Mouse (Mus musculus) hindbrain, postnatal 0 days (tissue): ENCODE measurements around the gene Rab20. TPM values are rescaled to one million over a fixed set of nuclear protein-coding genes. Genes with fewer than 3 reads are reported as not detected.

Source experiments
- ATAC-seq: fragments of 200-750 bp; cut with Nextera tagmentation; 2 replicates; pipeline ENCODE4 v1.8.0; 2017; ENCODE audit warnings: mild to moderate bottlenecking, moderate TSS enrichment, moderate library complexity
- DNase-seq: peaks from one replicate; pipeline ENCODE4 v3.0.0-alpha.2; 2015; ENCODE audit warnings: low spot score
- H3K27ac ChIP-seq: fragments of 300-500 bp; sonication (generic); 2 replicates; pipeline ENCODE4 v1.5.1; 2014; ENCODE audit warnings: mild to moderate bottlenecking
- H3K27me3 ChIP-seq: fragments of 300-500 bp; sonication (generic); 2 replicates; pipeline ENCODE4 v1.6.1; 2014; ENCODE audit warnings: low read length, mixed read lengths; ENCODE audit not compliant: insufficient read depth
- H3K36me3 ChIP-seq: fragments of 300-500 bp; sonication (generic); 2 replicates; pipeline ENCODE4 v1.6.1; 2014; ENCODE audit warnings: low read length, mixed read lengths; ENCODE audit not compliant: insufficient read depth
- H3K4me1 ChIP-seq: fragments of 300-500 bp; sonication (generic); 2 replicates; pipeline ENCODE4 v1.6.1; 2014; ENCODE audit warnings: antibody characterized with exemption, low read length, mixed read lengths; ENCODE audit not compliant: insufficient read depth
- H3K4me2 ChIP-seq: fragments of 300-500 bp; sonication (generic); 2 replicates; pipeline ENCODE4 v1.6.1; 2014; ENCODE audit warnings: low read depth, mild to moderate bottlenecking, low read length, moderate library complexity, mixed read lengths
- H3K4me3 ChIP-seq: fragments of 300-500 bp; sonication (generic); 2 replicates; pipeline ENCODE4 v1.5.1; 2014; ENCODE audit warnings: low read length
- H3K9ac ChIP-seq: fragments of 300-500 bp; sonication (generic); replicated peaks from 2 replicates; pipeline ENCODE4 v1.6.1; 2014; ENCODE audit warnings: mild to moderate bottlenecking, low read length, moderate library complexity, mixed read lengths
- H3K9me3 ChIP-seq: fragments of 300-500 bp; sonication (generic); 2 replicates; pipeline ENCODE4 v1.6.1; 2016; ENCODE audit warnings: low read length, mixed read lengths
- CTCF ChIP-seq: IDR thresholded peaks from 2 replicates; pipeline ENCODE4 v1.5.1; 2016; ENCODE audit warnings: antibody characterized with exemption, control low read depth, low read depth
- WGBS: fragments of 180-500 bp; shearing (Covaris S2); extraction: QIAGEN DNeasy Blood & Tissue Kit; methylation state at CpG from one replicate; pipeline ENCODE4 v1.1.7; 2014; 5-methylcytosine and 5-hydroxymethylcytosine counted together
- polyA plus RNA-seq: library from polyadenylated mRNA; unstranded; fragments of >200 nt; fragmentation: Nextera tagmentation; extraction: Ambion mirVana; gene quantifications from 2 replicates; pipeline ENCODE4 v1.2.1, GENCODE M21; 2015
- total RNA-seq: library from RNA; depleted of rRNA; stranded (reverse); fragments of >200 nt; gene quantifications from 2 replicates; pipeline ENCODE4 v1.2.3, GENCODE M21; 2014

Gene Rab20
- total and polyA plus RNA-seq, 2 experiments from 2014 or later = 2.2 to 4.7 TPM

- no peaks in the 10 kb centered on the region for H3K4me1 ChIP-seq
- no peak for DNase-seq
- no peaks in the 10 kb centered on the region for H3K9me3 ChIP-seq
- H3K27ac ChIP-seq = no peak overlapping the region
- no peak overlapping the region for H3K4me2 ChIP-seq
- WGBS = 88% methylated on average over 3 of the region's 3 CpGs
- H3K27me3 ChIP-seq = no peaks in the 10 kb centered on the region
- H3K36me3 ChIP-seq = no peaks in the 10 kb centered on the region
- TF ChIP-seq CTCF = no peak
- ATAC-seq = no peak
- no peak overlapping the region for H3K9ac ChIP-seq
- H3K4me3 ChIP-seq = no peak overlapping the region
Measured at GRCm38 (mm10) chr8:11464707-11464964, 13.9 kb downstream of the Rab20 start.

- H3K9ac ChIP-seq = no peak overlapping the region
- no peak overlapping the region for H3K4me2 ChIP-seq
- DNase-seq (no peak), ATAC-seq (no peak)
- no peak for TF ChIP-seq CTCF
- no peak overlapping the region for H3K27ac ChIP-seq
- 88% methylated on average over 12 of the region's 12 CpGs for WGBS
- no peak overlapping the region for H3K4me3 ChIP-seq
- no peaks in the 10 kb centered on the region for H3K4me1 ChIP-seq
- no peaks in the 10 kb centered on the region for H3K27me3 ChIP-seq
- H3K36me3 ChIP-seq = no peaks in the 10 kb centered on the region
- H3K9me3 ChIP-seq = no peaks in the 10 kb centered on the region
Measured at GRCm38 (mm10) chr8:11463889-11464706, 14.4 kb downstream of the Rab20 start.

DNA sequence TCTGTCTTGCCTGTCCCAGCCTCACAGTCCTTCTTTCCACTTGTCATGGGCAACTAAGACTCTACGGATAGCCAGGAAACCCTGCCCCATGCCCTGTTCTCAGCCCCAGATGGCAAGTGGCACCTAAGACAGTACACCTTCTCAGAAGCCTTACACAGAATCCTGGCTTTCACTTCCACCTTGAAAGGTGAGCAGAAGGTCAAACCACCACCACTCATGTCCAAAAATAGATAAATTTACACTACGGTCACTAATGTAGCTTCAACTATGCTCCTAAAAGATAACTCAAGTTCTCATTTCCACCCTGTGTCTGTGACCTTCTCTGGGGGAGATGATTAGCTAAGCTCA, 15.0 kb downstream of the Rab20 start:
- no peaks in the 10 kb centered on the region for H3K27me3 ChIP-seq
- H3K9me3 ChIP-seq = no peaks in the 10 kb centered on the region
- no peak overlapping the region for H3K4me2 ChIP-seq
- 94% methylated on average over 2 of the region's 2 CpGs for WGBS
- ATAC-seq (no peak), DNase-seq (no peak)
- no peak for TF ChIP-seq CTCF
- H3K36me3 ChIP-seq = no peaks in the 10 kb centered on the region
- H3K27ac ChIP-seq = no peak overlapping the region
- H3K4me1 ChIP-seq = no peaks in the 10 kb centered on the region
- H3K9ac ChIP-seq = no peak overlapping the region
- H3K4me3 ChIP-seq = no peak overlapping the region

DNA sequence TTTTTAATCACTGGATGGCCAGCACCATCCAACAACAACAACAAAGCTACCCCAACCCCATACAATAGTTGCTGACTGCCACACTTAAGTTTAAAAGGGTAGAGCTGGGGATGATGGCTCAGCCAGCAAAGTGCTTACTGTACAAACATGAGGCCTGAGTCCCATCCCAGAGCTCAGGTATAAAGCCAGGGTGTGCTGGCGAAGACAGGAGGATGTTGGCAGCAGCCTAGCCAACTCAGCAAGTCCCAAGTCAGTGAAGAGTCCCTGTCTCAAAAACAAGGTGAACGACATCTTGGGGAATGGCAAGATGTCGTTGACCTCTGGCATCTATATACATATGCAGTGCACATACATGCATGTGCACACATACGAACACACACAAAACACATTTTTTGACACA, 15.9 kb downstream of the Rab20 start:
- Histone ChIP-seq H3K4me1 (no peaks in the 10 kb centered on the region), H3K27me3 (no peaks in the 10 kb centered on the region), H3K36me3 (no peaks in the 10 kb centered on the region), H3K4me3 (no peak overlapping the region), H3K9ac (no peak overlapping the region), H3K9me3 (no peaks in the 10 kb centered on the region), H3K27ac (no peak overlapping the region), H3K4me2 (no peak overlapping the region)
- DNase-seq (no peak), ATAC-seq (no peak)
- no peak for TF ChIP-seq CTCF
- WGBS = 90% methylated on average over 4 of the region's 4 CpGs

DNA sequence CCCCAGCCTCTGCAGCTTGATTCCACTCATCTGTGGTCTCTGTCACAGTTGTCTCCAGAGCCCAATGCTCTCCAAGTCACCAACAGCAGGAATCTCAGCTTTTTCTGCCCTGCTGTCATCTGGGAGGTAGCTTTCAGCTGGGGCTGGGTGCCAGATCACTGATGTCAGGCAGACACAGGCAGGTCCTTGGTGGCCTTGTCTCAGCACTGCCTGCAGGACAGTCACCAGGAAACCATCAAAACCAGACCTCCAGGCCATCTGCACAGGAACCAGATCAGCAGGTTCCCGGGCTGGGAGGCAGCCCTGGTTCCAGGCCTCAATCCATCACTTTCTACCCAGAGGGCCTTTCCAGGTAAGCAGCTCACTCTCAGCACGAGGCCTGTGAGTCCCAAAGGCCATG, 16.7 kb downstream of the Rab20 start:
- no peaks in the 10 kb centered on the region for H3K9me3 ChIP-seq
- H3K9ac ChIP-seq = no peak overlapping the region
- no peak overlapping the region for H3K4me3 ChIP-seq
- WGBS = 65% methylated on average over 2 of the region's 2 CpGs
- no peak for ATAC-seq
- no peaks in the 10 kb centered on the region for H3K4me1 ChIP-seq
- no peaks in the 10 kb centered on the region for H3K27me3 ChIP-seq
- H3K27ac ChIP-seq = no peak overlapping the region
- no peaks in the 10 kb centered on the region for H3K36me3 ChIP-seq
- no peak overlapping the region for H3K4me2 ChIP-seq
- no peak for TF ChIP-seq CTCF
- DNase-seq = no peak

GRCm38 (mm10) chr8:11460934-11461333, 17.6 kb downstream of the Rab20 start:
- no peak for DNase-seq

DNA sequence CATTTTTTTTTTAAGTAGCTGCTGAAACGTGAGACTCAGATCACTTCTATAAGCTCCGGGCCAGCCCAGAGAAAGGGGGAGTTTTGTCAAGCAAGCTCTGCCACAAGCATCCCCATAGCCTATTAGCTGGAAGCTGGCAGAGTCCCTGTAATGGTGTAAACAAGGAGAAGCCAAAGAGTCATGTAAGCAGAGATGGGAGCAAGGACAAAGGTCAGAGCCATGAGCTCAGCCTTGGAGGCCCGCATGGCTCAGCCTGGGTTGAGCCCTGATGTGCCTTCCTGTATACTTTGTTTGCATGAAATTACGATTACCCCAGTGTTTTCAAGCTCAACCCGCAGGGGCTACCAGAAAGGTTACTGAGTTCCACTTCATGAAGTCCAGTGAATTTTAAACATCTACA, 19.5 kb downstream of the Rab20 start:
- no peak overlapping the region for H3K4me2 ChIP-seq
- WGBS = 51% methylated on average over 5 of the region's 5 CpGs
- DNase-seq (no peak), ATAC-seq (no peak)
- no peaks in the 10 kb centered on the region for H3K9me3 ChIP-seq
- H3K27me3 ChIP-seq = no peaks in the 10 kb centered on the region
- no peaks in the 10 kb centered on the region for H3K4me1 ChIP-seq
- no peak overlapping the region for H3K4me3 ChIP-seq
- no peak overlapping the region for H3K9ac ChIP-seq
- TF ChIP-seq CTCF = no peak
- H3K36me3 ChIP-seq = no peaks in the 10 kb centered on the region
- no peak overlapping the region for H3K27ac ChIP-seq

More at GRCm38 (mm10) chr8:11460934-11461333, 17.6 kb downstream of the Rab20 start:
- Histone ChIP-seq H3K9ac (no peak overlapping the region), H3K27ac (no peak overlapping the region), H3K27me3 (no peaks in the 10 kb centered on the region), H3K4me3 (no peak overlapping the region), H3K9me3 (no peaks in the 10 kb centered on the region), H3K4me2 (no peak overlapping the region), H3K4me1 (no peaks in the 10 kb centered on the region), H3K36me3 (no peaks in the 10 kb centered on the region)
- no peak for ATAC-seq
- no peak for TF ChIP-seq CTCF
- 37% methylated on average over 2 of the region's 2 CpGs for WGBS
